Mouse (Mus musculus) lung, postnatal 14 days (tissue): Measurements from ENCODE around the gene Inpp4a.
A peak's percentile ranks its signal among the peaks of the same experiment; 100 is the strongest.

Source experiments
- DNase-seq: peaks from one replicate; pipeline ENCODE4 v3.0.0; 2021

Inpp4a gene

GRCm38 (mm10) chr1:37299540-37300491, at the start of gene Inpp4a:
Gene Inpp4a, plus strand, starts transcription at chr1:37299865.
- DNase-seq, result peak; percentile 98

- DNase-seq, result peak; percentile 89
These were observed 48.9 kb upstream of the Inpp4a start for GRCm38 (mm10) chr1:37250643-37251310.

GRCm38 (mm10) chr1:37258443-37258842, 41.2 kb upstream of the Inpp4a start:
- no peak for DNase-seq

- DNase-seq, result peak; percentile 67
These were observed 27.2 kb upstream of the Inpp4a start for GRCm38 (mm10) chr1:37272464-37272863.

DNA sequence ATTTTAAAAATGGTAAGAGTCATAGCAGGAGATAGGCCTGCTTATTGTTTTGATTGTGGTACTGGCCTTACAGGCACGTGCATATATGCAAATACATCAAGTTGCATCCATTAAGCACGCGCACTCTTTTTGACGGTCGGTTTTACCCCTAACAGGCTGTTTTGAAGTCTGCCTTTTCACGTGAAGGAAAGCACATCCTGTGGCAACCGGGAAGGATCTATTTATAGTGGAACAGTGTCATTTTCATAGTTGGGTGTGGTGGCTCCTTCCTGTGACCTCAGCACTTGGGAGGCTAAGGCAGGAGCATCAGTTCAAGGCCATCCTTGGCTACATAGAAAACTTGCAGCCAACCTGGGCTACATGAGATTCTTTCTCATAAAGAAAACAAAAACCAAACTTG, 13.1 kb upstream of the Inpp4a start:
- DNase-seq, result no peak

- DNase-seq, result no peak
These were observed 11.9 kb upstream of the Inpp4a start for GRCm38 (mm10) chr1:37287748-37288147.

DNA sequence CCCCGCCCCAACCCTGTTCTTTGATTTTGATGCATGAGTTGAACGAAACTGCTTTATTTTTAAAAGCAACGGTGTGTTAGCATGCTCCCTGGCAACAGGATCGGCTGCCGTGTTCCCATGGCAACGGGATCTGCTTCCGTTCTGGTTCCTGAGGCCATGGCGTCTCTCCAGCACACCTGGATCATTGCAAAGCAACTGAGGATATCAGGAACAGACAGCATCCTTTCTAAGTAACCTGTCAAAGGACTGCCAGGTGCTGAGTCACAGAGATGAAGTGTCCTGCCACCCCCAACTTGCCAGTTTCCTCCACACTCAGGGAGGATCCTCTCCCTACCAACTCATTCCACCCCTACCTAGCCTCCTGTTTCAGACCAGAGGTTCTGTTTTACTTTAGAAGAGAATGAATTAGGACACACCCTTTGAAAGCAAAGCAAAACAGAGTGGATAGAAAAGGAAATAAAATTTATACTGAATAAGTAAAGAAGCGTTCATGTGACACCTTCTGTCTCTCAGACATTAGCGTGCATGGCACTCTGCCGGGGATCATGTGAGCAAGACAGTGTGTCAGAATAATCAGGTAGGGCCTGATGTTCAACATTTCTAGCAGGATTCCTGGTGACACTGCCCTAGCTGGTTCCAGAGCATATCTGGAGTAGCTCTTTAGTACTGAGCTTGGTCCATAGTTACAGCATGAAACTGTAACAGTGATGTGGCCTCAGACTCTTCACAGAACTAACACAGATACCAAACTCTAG, 11.3 kb upstream of the Inpp4a start:
- DNase-seq, result no peak

DNA sequence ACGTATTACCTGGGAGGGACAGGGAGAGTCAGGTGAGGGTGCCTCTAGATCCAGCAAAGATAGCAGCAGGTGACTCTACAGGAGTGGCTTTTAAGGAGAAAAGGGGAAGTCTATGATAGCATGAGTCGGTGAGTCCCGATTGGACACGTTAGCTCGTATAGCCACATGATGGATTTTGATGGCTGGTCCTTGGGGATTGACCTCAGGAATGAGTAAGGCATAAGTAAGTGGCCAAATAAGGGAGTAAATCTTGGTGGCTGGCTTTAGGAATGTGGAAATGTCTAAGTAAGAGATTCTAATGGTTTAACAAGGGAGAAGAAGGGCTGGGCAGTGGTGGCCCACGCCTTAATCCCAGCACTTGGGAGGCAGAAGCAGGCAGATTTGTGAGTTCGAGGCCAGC, 10.7 kb upstream of the Inpp4a start:
- DNase-seq, result no peak

DNA sequence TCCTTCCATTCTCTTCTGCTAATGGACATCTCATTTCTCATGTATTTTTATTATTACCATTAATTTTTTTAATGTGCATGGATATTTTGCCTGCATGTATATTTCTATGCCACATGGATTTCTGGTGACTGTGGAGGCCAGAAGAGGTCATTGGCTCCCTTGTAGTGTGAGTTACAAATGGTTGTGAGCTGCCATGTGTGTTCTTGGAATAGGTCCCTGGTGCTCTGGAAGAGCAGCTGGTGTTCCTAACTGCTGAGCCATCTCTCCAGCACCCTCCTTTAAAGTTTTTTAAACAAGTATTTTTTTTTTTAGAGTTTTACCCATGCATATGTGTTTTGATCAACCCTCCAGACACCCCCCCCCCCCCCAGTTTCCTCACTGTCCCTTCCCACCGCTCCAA, 3.3 kb upstream of the Inpp4a start:
- no peak for DNase-seq

DNA sequence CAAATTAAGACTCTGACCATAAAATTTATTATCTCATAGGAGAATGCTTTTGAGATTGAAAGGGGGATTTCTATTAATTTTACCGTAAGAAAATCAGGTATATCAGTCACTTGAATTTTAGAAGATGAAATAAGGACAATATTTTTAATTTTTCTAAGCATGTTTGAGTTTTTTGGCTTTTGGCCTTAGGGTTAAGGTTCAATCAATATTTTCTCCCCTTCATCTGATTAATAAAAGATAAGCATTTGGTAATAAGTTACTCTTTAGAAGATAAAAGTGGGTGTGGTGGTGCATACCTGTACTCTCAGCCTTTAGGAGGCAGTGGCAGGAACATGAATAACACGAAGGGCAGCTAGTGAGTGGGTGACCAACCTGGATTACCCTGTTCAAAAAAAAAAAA, 761 bp upstream of the Inpp4a start:
- DNase-seq, result no peak

DNA sequence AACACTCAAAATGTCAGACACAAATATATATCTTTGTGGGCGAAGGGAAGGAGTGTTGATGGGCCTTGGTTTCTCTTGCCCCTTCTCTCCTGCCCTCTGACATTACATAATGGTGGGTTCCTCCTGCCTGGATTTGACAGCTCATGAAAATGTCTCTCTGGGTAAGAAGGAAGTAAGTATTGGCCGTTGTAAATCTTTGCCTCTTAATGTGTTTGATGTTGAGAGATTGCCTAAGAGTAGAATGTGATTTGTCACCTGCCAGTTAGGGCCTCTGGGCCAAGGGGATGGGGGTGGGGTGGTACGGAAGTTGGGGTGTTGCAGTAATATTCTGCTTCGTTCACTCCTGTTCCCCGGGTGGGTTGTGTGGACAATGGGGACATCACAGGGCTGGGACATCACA, 985 bp downstream of the Inpp4a start:
- peak; percentile 54 for DNase-seq

DNA sequence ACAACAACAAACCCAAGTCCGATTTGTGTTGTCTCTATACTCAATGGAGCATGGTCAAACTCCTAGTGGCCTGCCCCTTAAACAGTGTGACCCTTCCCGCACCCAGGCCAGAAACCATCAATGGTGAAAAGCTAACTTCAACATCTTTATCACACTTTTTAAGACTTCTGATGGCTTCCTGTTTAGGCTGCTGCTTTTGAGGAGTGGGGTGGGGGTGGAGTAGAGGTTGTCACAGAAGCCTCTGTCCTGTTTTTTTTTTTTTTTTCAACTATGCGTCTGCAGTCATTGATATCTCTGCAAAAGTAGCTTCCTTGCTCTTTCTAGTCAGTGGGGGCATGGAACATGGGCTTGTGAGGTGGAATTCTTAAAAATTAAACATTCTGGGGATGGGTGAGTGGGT, 3.1 kb downstream of the Inpp4a start:
- no peak for DNase-seq

DNA sequence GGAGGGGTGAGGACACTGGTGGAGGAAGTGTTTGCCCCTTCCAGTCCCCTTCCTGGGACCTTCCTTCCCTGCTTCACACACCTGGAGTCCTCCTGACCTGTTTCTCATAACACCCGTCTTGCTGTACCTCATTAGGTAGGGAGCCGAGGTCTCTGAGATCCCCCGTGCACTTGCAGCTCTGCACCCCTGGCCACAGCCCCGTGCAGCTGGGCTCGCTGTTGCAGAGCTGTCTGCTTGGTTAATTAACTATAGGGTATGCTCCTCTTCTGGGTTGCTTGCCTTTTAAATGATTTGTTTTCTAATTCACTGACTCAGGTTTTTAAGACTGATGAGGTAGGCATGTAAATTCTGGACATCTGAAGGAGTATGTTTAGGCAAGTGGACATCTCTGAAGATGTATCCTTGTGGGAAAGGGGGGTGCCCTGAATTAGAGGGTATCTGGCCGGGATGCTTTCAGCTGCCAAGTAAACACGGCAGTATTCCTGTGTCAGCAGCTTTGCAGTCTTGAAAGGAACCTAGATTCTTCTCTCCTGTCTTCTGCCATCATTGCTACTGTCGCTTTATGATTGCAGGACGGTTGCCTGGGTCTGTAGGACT, 6.1 kb downstream of the Inpp4a start:
- no peak for DNase-seq

DNA sequence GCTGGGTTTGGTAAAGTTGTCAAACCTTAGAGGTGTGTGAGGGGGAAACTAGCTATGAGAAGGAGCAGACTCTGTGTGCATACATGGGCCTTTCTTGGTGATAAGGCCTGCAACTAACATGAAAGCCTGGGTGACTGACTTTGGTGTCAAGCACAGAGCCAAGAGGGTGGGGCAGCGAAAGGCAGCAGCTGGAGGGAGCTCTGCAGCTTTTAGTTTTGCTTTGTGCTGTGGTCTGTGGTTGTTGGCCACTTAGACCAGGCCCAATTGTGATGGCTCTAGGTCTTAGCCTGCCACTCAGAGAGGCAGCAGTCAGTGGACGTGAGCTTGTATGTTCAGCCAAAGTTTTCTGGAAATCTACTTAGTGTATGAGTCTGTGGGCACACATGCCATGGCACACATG, 7.9 kb downstream of the Inpp4a start:
- DNase-seq, result no peak

DNA sequence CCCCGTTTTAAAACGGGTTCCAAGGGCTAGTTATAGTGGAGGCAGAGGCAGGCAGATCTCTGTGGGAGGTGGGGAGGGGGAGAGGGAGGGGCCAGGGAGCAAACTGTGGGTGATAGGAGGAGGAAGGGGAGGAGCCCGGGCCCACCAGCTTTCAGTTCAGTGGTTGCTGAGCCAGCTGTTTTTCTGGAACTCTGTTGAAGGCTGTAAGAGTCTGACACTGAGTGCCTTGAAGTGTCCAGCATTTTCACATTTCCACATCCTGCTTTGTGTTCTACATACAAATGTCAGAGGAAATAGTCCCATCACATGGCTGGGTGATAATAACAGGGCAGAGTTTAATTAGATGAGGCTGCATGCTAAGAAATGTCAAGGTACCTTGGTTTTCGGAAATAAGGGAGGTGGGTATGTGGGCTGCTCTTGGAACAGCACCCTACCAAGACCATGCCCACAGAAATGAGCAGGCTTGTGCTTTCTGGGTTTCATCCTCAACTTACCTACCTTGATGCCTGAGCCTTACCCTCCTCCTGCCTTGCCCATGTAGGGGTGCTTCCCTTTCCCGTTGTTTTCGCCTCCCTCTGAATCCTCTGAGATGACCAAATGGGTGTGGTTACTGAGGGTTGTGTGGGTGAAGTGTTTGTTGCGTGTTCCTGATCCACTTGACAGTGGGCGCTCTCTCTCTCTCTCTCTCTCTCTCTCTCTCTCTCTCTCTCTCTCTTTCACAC, 8.5 kb downstream of the Inpp4a start:
- no peak for DNase-seq

DNA sequence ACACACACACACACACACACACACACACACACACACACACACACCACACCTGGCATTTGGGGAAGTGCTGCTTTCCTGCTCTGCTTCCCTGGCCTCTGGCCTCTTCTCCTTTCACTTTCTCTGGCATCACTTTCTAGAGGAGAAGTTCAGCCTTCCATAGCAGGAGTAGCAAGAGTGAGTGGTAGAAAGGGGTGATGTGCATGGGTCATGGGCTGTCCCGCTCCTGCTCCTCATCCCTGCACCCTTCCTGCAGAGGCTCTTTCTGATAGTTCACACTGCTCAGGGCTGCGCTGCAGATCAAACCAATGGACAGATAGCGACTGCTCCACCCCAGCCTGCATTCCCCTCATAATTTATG, 9.1 kb downstream of the Inpp4a start:
- DNase-seq, result no peak

DNA sequence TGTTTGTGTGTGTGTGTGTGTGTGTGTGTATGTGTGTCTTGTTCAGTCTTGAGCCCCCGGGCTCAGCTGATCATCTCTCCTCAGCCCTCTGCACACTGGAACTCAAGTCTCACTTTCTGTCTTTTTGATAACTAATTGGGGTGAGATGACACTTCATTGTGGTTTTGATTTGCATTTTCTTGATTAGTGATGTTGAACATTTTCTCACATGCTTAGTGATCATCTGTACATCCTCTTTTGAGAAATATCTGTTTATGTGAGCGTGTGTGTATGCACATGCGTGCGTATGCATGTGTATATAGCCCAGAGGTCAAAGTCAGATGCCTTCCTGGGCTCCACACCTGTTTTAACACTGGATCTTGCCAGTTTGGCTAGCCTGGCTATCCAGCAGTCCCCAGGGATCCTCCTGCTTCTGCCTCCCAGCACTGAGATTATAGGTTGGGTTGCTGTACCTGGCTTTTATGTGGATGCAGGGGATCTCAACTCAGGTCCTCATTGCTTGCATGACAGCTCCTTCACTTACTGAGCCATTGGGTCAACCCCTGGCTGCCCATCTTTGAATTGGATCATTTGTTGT, 10.4 kb downstream of the Inpp4a start:
- DNase-seq, result no peak

GRCm38 (mm10) chr1:37314338-37314737, 14.7 kb downstream of the Inpp4a start:
- no peak for DNase-seq

DNA sequence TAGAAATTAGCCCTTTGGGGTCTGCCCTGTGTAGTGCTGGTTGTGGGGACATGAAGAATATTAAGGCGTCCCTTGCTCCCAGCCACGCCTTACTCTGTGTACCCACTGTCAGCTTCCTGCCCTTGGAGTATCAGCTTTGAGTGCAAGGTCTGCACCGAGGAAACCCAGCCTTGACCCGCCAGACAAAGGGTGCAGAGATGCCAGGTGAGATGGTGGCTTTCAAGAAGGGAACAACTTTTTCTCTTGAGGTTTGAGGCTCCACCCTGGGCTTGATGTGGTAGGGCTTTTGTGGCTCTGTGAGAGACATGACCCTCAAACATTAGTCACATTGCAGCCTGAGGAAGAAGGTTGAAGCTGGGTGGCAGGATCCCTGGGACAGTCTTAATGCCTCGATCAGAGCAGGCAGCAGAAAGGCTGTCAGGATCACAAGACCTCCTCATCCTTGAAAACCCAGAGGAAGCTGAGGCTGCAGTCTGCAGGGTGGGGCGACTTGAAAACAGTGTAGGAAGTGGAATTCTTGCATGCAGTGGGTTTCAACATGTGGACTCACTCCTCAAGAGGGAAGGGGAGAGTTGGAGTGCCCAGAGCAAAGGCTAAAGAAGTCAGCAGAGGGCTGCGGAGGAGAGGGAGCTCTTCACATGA, 18.1 kb downstream of the Inpp4a start:
- no peak for DNase-seq

- no peak for DNase-seq
These were observed 18.9 kb downstream of the Inpp4a start for GRCm38 (mm10) chr1:37318558-37318957.

GRCm38 (mm10) chr1:37322690-37323089, 23.0 kb downstream of the Inpp4a start:
- DNase-seq, result no peak

DNA sequence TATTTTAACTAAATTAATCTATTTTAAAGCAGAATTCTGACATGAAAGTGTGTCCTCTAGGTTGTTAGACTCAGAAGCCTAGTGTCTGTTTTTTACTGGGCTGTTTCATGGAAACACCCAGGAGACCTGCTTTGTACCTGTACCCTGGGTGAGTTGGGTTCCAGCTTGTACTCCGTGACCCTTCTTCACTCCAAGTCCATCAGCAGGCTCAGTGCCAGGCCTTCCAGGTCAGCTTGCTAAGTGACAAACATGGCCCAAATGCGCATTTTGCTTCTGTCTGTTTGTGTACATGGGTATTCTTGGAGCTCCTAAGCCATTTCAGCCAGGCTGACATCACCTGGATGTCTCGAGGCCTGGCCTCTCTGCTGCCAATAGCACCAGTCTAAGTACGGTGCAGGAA, 23.5 kb downstream of the Inpp4a start:
- no peak for DNase-seq
